Mouse (Mus musculus): ENCODE results near the gene Il20ra. TPM values are rescaled to one million over a fixed set of nuclear protein-coding genes. Genes with fewer than 3 reads are reported as not detected.

Gene Il20ra
- polyA plus RNA-seq, 1 experiment from 2014 or later: 0.66 TPM

- no peak for ATAC-seq (replicated peaks; ENCODE audit: low FRiP score)
- H3K9me3 ChIP-seq (ENCODE audit: control insufficient read depth, low read length): no peaks in the 10 kb centered on the region
- no peaks in the 10 kb centered on the region for H3K4me1 ChIP-seq (replicated peaks; ENCODE audit: control insufficient read depth, insufficient read depth, low read length)
- no peak overlapping the region for H3K4me3 ChIP-seq (ENCODE audit: low read depth, low read length)
- no peak overlapping the region for H3K9ac ChIP-seq (ENCODE audit: low read depth, low read length)
- no peak for DNase-seq (ENCODE audit: low spot score)
- no peaks in the 10 kb centered on the region for H3K36me3 ChIP-seq (ENCODE audit: control insufficient read depth, insufficient read depth, low read length)
- 69% methylated on average over 8 of the region's 8 CpGs for WGBS
- no peaks in the 10 kb centered on the region for H3K27me3 ChIP-seq (replicated peaks; ENCODE audit: control insufficient read depth, insufficient read depth, low read length)
- no peak overlapping the region for H3K27ac ChIP-seq (ENCODE audit: low read depth, low read length)
- H3K4me2 ChIP-seq: no peak overlapping the region
Observed at GRCm38 (mm10) chr10:19794996-19795395, 82.6 kb downstream of the Il20ra start.

- H3K4me2 ChIP-seq: no peak overlapping the region
- no peaks in the 10 kb centered on the region for H3K27me3 ChIP-seq (replicated peaks; ENCODE audit: control insufficient read depth, insufficient read depth, low read length)
- H3K36me3 ChIP-seq (ENCODE audit: control insufficient read depth, insufficient read depth, low read length): no peaks in the 10 kb centered on the region
- no peak overlapping the region for H3K27ac ChIP-seq (ENCODE audit: low read depth, low read length)
- H3K4me1 ChIP-seq (replicated peaks; ENCODE audit: control insufficient read depth, insufficient read depth, low read length): no peaks in the 10 kb centered on the region; the same call in 1 of the 2 replicates
- no peak overlapping the region for H3K9ac ChIP-seq (ENCODE audit: low read depth, low read length)
- H3K4me3 ChIP-seq (ENCODE audit: low read depth, low read length): no peak overlapping the region
- H3K9me3 ChIP-seq (ENCODE audit: control insufficient read depth, low read length): no peaks in the 10 kb centered on the region
- DNase-seq (ENCODE audit: low spot score) (no peak), ATAC-seq (replicated peaks; ENCODE audit: low FRiP score) (no peak)
- WGBS: 59% methylated on average over 7 of the region's 7 CpGs
Observed at GRCm38 (mm10) chr10:19802958-19803357, 90.6 kb downstream of the Il20ra start.

GRCm38 (mm10) chr10:19804763-19805162 is 92.4 kb downstream of the Il20ra start:
- 58% methylated on average over 7 of the region's 7 CpGs for WGBS

More at GRCm38 (mm10) chr10:19804763-19805162, 92.4 kb downstream of the Il20ra start:
- Histone ChIP-seq H3K27ac (ENCODE audit: low read depth, low read length) (no peak overlapping the region), H3K4me3 (ENCODE audit: low read depth, low read length) (no peak overlapping the region), H3K9me3 (ENCODE audit: control insufficient read depth, low read length) (no peaks in the 10 kb centered on the region), H3K27me3 (replicated peaks; ENCODE audit: control insufficient read depth, insufficient read depth, low read length) (no peaks in the 10 kb centered on the region), H3K36me3 (ENCODE audit: control insufficient read depth, insufficient read depth, low read length) (no peaks in the 10 kb centered on the region), H3K4me2 (no peak overlapping the region), H3K9ac (ENCODE audit: low read depth, low read length) (no peak overlapping the region), H3K4me1 (replicated peaks; ENCODE audit: control insufficient read depth, insufficient read depth, low read length) (no peaks in the 10 kb centered on the region; the same call in 1 of the 2 replicates)
- DNase-seq (ENCODE audit: low spot score): no peak
- ATAC-seq (replicated peaks; ENCODE audit: low FRiP score): no peak

Other genes starting within 250 kb of the Il20ra start
- 53.7 and 61.1 TPM in 2 replicates for gene Ifngr1, start 120.6 kb upstream of the Il20ra start, polyA plus RNA-seq (2014; fragmentation: Nextera tagmentation; extraction: Ambion mirVana)
- gene Il22ra2, start 90.6 kb upstream of the Il20ra start, polyA plus RNA-seq (2014; fragmentation: Nextera tagmentation; extraction: Ambion mirVana): not detected in 2 replicates
- gene Slc35d3, start 138.9 kb downstream of the Il20ra start, polyA plus RNA-seq (2014; fragmentation: Nextera tagmentation; extraction: Ambion mirVana): 11.5 and 12.8 TPM in 2 replicates
- 40.8 and 43.8 TPM in 2 replicates for gene Pex7, start 195.1 kb downstream of the Il20ra start, polyA plus RNA-seq (2014; fragmentation: Nextera tagmentation; extraction: Ambion mirVana)
- 1.2 and 1.8 TPM in 2 replicates for gene Map3k5, start 221.9 kb downstream of the Il20ra start, polyA plus RNA-seq (2014; fragmentation: Nextera tagmentation; extraction: Ambion mirVana)

Data from liver, embryonic 11.5 days (tissue).